Mouse (Mus musculus): ENCODE data around the gene Ackr4.

DNA sequence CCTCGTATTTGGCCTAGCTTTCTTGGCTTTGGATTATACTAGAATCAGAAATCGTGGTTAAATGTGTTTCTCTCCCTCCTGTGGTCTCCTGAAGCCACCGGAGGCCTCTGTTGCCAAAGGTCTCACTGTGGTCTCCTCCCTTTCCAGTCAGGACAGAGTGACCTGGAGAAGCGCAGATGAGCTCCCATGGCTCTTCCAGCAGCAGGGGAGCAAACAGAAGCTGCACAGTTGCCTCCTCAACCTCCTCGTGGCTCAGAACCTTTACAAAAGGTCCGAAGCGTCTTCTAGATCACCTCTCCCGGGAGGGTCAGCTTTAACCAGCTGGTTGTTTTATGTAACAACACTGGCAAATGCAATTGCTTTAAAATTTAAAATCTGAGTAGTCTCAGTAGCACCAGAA is 92.5 kb downstream of the Ackr4 start:
- TF ChIP-seq CTCF (IDR thresholded peaks at IDR 0.05; ENCODE audit: borderline replicate concordance, extremely low read depth, insufficient read depth, insufficient read length) (no peak), POLR2A (IDR thresholded peaks at IDR 0.05; ENCODE audit: borderline replicate concordance, extremely low read depth, insufficient read depth, insufficient read length, poor library complexity, severe bottlenecking) (no peak)

All from brain, embryonic 14.5 days (tissue).